1 mouse cellular context compared by ENCODE assay signal in the genomic region with DNA sequence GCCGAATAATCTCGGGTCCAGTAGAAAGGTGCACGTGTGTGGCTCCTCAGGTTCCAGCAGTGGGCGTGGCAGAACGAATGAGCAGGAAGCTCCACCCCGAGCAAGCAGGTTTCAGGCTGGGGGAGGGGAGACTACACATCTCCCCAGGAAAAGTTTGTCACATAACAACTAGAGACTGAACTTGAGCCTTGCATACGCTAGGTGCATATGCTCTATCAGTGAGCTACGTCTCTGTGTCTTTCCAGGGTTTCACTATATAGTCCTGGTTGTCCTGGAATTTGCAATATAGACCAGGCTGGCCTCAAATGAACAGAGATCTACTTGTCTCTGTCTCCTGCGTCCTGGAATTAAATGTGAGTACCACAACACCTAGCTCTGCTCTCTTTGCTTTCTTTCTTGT.
TF ChIP-seq lines count a peak whose summit lies in the region.

No protein-coding gene starts in this region.

TF ChIP-seq in CH12.LX, 34 proteins besides CTCF, POLR2A, EP300 and RAD21:
- TF ChIP-seq TBP (conservative IDR thresholded peaks at IDR 0.05; ENCODE audit: low read depth, low read length) (0 out of 2 replicates have a peak, but pooled peaks have one; percentile 16), TCF12 (IDR thresholded peaks at IDR 0.05; ENCODE audit: low read depth, low read length) (0 out of 2 replicates have a peak, but pooled peaks have one; percentile 18), IRF4 (IDR thresholded peaks at IDR 0.05; ENCODE audit: low read depth, low read length) (peak; percentile 29; the same call in 1 of the 2 replicates), CHD2 (IDR thresholded peaks at IDR 0.05; ENCODE audit: low read length) (peak; percentile 36; the same call in 1 of the 2 replicates), BHLHE40 (IDR thresholded peaks at IDR 0.05; ENCODE audit: low read depth, low read length) (peak; percentile 43; the same call in 1 of the 2 replicates), MYC (IDR thresholded peaks at IDR 0.05; ENCODE audit: low read depth, low read length) (0 out of 2 replicates have a peak, but pooled peaks have one; percentile 34)
